Mouse (Mus musculus) left cerebral cortex, postnatal 36 days (tissue): ENCODE data around the gene Trp53i11. TPM values are rescaled to one million over a fixed set of nuclear protein-coding genes. Genes with fewer than 3 reads are reported as not detected.

Experiments
- DNase-seq, 2 experiments: peaks; one replicate each; pipeline ENCODE4 v3.0.0; 2021 to 2022; ENCODE audit warnings: low spot score in 2 of 2, mixed read lengths in 1 of 2
- intact Hi-C: fragments of 180-260 bp; cut with DNase I; formaldehyde crosslinking; loops from one replicate; pipeline ENCODE4 v1.15.1; 2025
- total RNA-seq, 2 experiments: library from RNA; stranded (reverse); gene quantifications; 2 replicates each; pipeline ENCODE4 v1.2.3; 2021

The Trp53i11 gene
- total RNA-seq, 2 experiments from 2014 or later: 82.3 to 99.8 TPM

DNA sequence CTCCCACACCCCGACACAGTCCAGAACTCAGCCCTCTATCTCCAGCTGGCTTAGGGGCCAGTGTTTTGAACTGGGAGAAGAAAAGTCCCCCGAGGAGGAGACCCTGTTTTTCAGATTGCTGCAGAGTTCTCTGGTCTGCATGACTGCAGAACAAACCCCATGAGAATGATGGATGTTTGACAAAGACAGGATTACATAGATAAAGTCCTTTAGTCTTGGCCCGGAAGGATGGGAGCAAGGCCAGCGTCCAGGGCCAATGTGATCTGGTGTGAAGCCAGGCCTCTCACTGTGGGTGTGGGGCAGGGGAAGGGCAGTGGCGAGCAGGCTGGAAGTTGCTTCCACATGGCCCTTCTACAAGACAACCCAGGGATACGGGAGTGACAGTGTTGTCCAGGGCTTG lies 36.1 kb downstream of the Trp53i11 start:
- no peak for DNase-seq
- intact Hi-C loops: no loop called here

DNA sequence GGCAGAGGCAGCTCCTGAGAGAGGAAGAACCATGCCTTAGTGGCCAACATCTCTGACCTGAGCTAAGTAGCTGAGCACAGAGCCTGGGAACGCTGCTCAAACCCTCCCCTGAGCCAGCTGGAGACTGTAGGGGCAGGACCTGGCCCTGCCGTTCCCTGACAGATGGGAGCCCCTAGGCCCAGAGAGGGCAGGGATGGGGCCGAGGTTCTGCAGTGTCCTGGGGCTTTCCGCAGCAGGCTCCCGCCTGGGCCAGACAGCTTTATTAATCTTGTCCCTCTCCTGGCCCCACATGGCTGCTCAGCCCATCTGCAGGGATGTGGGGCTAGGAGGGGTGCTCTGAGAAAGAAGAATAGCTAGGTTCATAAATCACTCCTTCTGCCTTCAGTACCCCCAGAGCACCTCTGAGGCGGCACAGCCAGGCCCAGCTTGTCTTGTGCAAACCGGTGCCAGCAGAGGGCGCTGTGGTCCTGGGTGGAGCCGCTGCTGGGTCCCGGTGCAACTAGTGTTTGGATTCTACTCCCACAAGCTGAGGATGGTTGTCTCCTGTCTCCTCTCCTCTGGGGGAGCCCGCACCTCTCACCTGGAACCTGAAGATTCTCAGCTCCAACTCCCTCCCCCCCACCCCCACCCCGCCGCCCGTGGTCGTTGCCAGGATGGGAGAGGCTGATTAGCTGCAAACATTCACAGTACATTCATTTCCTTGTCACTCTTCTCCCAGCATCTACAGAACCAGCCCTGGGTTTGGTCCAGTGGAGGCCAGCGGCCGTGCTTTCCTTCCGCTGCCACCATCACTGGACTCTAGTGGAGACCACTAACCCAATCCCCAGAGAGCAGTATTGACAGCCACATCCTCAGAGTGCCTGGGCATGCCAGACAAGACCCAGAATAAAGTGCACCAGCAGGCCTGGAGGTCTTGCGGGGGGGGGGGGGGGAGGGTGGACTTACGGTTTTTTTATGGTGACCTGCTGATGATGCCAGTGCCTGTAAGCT lies 39.6 kb downstream of the Trp53i11 start:
- intact Hi-C loops: loop anchor here (1.0 kb wide), 1 partner anchor 106 kb away; no protein-coding TSS in a partner anchor
- peak; percentile 59 to 62 for DNase-seq

- intact Hi-C loops: loop anchor here (1.0 kb wide), 1 partner anchor 105 kb away; no protein-coding TSS in a partner anchor
- no peak for DNase-seq
Measured at GRCm38 (mm10) chr2:93227713-93228479, 40.5 kb downstream of the Trp53i11 start.

GRCm38 (mm10) chr2:93228480-93228824 lies 41.1 kb downstream of the Trp53i11 start:
- intact Hi-C loops: no loop called here
- no peak for DNase-seq

- intact Hi-C loops: no loop called here
- DNase-seq: no peak
Measured at GRCm38 (mm10) chr2:93232141-93232540, 44.8 kb downstream of the Trp53i11 start.

- intact Hi-C loops: no loop called here
- no peak for DNase-seq
Measured at GRCm38 (mm10) chr2:93237055-93237454, 49.7 kb downstream of the Trp53i11 start.

- intact Hi-C loops: no loop called here
- DNase-seq: no peak
Measured at GRCm38 (mm10) chr2:93238864-93239263, 51.5 kb downstream of the Trp53i11 start.

GRCm38 (mm10) chr2:93242166-93242565 lies 54.8 kb downstream of the Trp53i11 start:
- intact Hi-C loops: no loop called here
- no peak for DNase-seq

DNA sequence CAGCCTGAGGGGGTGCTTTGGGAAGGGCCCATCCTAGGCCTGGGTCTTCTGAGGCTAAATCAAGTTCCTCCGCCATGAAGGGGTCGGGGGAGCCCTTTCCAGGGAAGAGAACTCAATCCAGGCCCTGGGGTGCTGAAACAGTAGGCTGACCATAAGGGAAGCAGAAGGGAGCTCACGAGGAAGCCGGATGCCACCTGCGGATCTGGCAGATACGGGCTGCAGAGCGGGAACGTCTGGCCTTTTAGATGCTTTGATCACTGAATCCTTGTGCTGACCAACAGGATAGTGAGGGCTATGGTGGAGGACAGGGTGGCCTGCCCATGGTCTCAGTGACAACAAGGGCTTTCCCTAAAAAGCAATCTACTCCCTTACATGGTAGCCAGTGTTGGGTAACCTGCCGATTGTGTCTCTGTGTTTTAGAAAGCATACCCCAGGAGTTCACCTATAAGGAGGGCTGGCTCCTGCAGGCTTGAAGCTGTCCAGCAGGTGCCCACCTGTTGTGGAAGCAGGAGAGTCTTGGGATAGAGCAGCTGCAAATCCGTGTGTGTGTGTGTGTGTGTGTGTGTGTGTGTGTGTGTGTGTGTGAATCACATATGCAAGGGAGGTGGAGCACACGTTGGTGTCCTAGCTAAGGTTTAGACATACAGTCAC lies 56.2 kb downstream of the Trp53i11 start:
- DNase-seq: no peak
- intact Hi-C loops: no loop called here

- DNase-seq: no peak
- intact Hi-C loops: no loop called here
Measured at GRCm38 (mm10) chr2:93244090-93244443, 56.7 kb downstream of the Trp53i11 start.

DNA sequence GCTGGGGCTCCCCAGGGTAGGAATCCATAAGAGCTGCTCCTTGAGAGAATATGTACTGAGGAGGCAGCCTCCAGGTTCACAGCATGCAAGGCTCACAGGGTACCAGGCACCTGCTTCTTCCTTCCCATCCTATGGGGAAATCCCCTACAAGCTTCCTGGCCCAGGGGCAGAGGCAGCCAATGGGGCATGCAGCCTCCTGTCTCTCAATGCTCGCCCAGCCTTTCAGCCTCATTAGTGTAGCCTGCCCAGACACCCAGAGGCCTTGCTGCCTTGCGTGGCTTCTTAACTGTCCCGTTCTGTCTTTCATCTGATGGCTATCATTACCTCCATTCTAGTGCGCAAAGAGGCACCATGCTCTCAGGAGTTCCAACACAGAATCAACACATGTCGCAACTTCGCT lies 61.7 kb downstream of the Trp53i11 start:
- DNase-seq: no peak
- intact Hi-C loops: no loop called here

- intact Hi-C loops: no loop called here
- no peak for DNase-seq
Measured at GRCm38 (mm10) chr2:93250611-93251010, 63.3 kb downstream of the Trp53i11 start.

Other genes starting within 250 kb of the Trp53i11 start
- 10 to 100 TPM; 21.0 to 25.1 TPM for gene Prdm11, start 141.4 kb upstream of the Trp53i11 start, total RNA-seq
- gene Tspan18, start 147.0 kb downstream of the Trp53i11 start, total RNA-seq: 1 to 10 TPM; 2.1 TPM